ENCODE assay signal across 12 mouse cellular contexts in genomic region chr9:57590726-57591125, GRCm38 (mm10). TPM values are rescaled to one million over a fixed set of nuclear protein-coding genes. Genes with fewer than 3 reads are reported as not detected.
DNase-seq lines count a peak whose midpoint lies in the region; ATAC-seq and TF ChIP-seq lines count a peak whose summit lies in the region.
"Had no signal": no experiment of that assay in that cellular context is flagged by ENCODE, and none has a peak within 500 bp of the region (broad histone marks: within the 10 kb centered on the region; RNA-seq: fewer than 3 reads in every experiment).

No protein-coding gene starts in this region.

- no peaks in the 10 kb centered on the region for H3K9me3 ChIP-seq in heart, embryonic 15.5 days (replicated peaks)
- H3K9me3 ChIP-seq in midbrain, embryonic 10.5 days (replicated peaks) = no peaks in the 10 kb centered on the region
- no peaks in the 10 kb centered on the region for H3K9me3 ChIP-seq in midbrain, embryonic 11.5 days (ENCODE audit: control insufficient read depth, low read length)
- H3K9me3 ChIP-seq in stomach, postnatal 0 days (ENCODE audit: control insufficient read depth, low read length) = no peaks in the 10 kb centered on the region
- no peaks in the 10 kb centered on the region for H3K9me3 ChIP-seq in kidney, embryonic 14.5 days (ENCODE audit: control insufficient read depth, low read length)
- H3K9me3 ChIP-seq: liver, embryonic 13.5 days had no signal

- H3K36me3 ChIP-seq in heart, embryonic 15.5 days = peaks cover 26% of the 10 kb centered on the region; the same call in 1 of the 2 replicates
- H3K36me3 ChIP-seq in midbrain, embryonic 10.5 days = peaks cover 51% of the 10 kb centered on the region
- peaks cover 3% of the 10 kb centered on the region for H3K36me3 ChIP-seq in midbrain, embryonic 11.5 days (ENCODE audit: control insufficient read depth, insufficient read depth, low read length)
- H3K36me3 ChIP-seq in stomach, postnatal 0 days (ENCODE audit: control insufficient read depth, insufficient read depth, low read length) = peaks cover 23% of the 10 kb centered on the region; the same call in 1 of the 2 replicates
- peaks cover 37% of the 10 kb centered on the region for H3K36me3 ChIP-seq in kidney, embryonic 14.5 days (ENCODE audit: control insufficient read depth, insufficient read depth, low read length)

- no peak overlapping the region for H3K27ac ChIP-seq in heart, embryonic 15.5 days
- H3K27ac ChIP-seq in midbrain, embryonic 10.5 days (replicated peaks) = 0 out of 2 replicates have a peak overlapping the region, but pooled peaks have one; percentile 87
- H3K27ac ChIP-seq in midbrain, embryonic 11.5 days (ENCODE audit: low read depth, low read length) = no peak overlapping the region
- H3K27ac ChIP-seq in stomach, postnatal 0 days (replicated peaks) = no peak overlapping the region
- H3K27ac ChIP-seq in kidney, embryonic 14.5 days (ENCODE audit: low read depth, low read length) = no peak overlapping the region
- H3K27ac ChIP-seq: liver, embryonic 13.5 days had no signal

- peaks cover 25% of the 10 kb centered on the region for H3K4me1 ChIP-seq in heart, embryonic 15.5 days (replicated peaks)
- H3K4me1 ChIP-seq in midbrain, embryonic 10.5 days = peaks cover 50% of the 10 kb centered on the region
- peaks cover 11% of the 10 kb centered on the region for H3K4me1 ChIP-seq in midbrain, embryonic 11.5 days (ENCODE audit: control insufficient read depth, insufficient read depth, low read length)
- 0 out of 2 replicates have a peak, but pooled peaks cover 2% of the 10 kb centered on the region for H3K4me1 ChIP-seq in stomach, postnatal 0 days (replicated peaks; ENCODE audit: control insufficient read depth, insufficient read depth)
- H3K4me1 ChIP-seq in kidney, embryonic 14.5 days (ENCODE audit: control insufficient read depth, insufficient read depth, low read length) = peaks cover 16% of the 10 kb centered on the region

- DNase-seq in heart, adult 18-20 months = no peak
- DNase-seq in midbrain, embryonic 10.5 days (ENCODE audit: low spot score) = no peak
- DNase-seq in midbrain, embryonic 11.5 days (ENCODE audit: low spot score, missing footprints) = no peak
- DNase-seq in fibroblast of lung, adult 2 months (ENCODE audit: low read depth) = peak; percentile 41
- no peak for DNase-seq in stomach, postnatal 0 days (ENCODE audit: low spot score)
- no peak for DNase-seq in spleen, postnatal 4 days (ENCODE audit: low spot score in 2 of 2)
- DNase-seq: adrenal gland, postnatal 25 days; gastrocnemius, postnatal 25 days; liver, embryonic 13.5 days; right cerebral cortex, adult 18-20 months had no signal

- no peak for TF ChIP-seq EP300 in stomach, postnatal 0 days (optimal IDR thresholded peaks at IDR 0.05)

- no peak for ATAC-seq in heart, embryonic 15.5 days (replicated peaks; ENCODE audit: insufficient number of reproducible peaks, insufficient read depth, low FRiP score, low read depth)
- no peak for ATAC-seq in midbrain, embryonic 11.5 days (ENCODE audit: low FRiP score)
- no peak for ATAC-seq in stomach, postnatal 0 days (ENCODE audit: low FRiP score, low TSS enrichment)
- ATAC-seq in kidney, embryonic 14.5 days (ENCODE audit: low FRiP score, low TSS enrichment) = no peak

- H3K4me2 ChIP-seq in heart, embryonic 15.5 days = peak overlapping the region; percentile 85; the same call in 1 of the 2 replicates
- H3K4me2 ChIP-seq in midbrain, embryonic 11.5 days = no peak overlapping the region
- no peak overlapping the region for H3K4me2 ChIP-seq in stomach, postnatal 0 days (replicated peaks; ENCODE audit: low read depth)
- H3K4me2 ChIP-seq in kidney, embryonic 14.5 days (replicated peaks; ENCODE audit: low read depth, low read length) = no peak overlapping the region

- 39% methylated on average over 5 of the region's 5 CpGs for WGBS in heart, embryonic 15.5 days
- 34% methylated on average over 5 of the region's 5 CpGs for WGBS in midbrain, embryonic 10.5 days
- WGBS in midbrain, embryonic 11.5 days = 37% methylated on average over 5 of the region's 5 CpGs
- WGBS in stomach, postnatal 0 days = 40% methylated on average over 5 of the region's 5 CpGs
- 42% methylated on average over 5 of the region's 5 CpGs for WGBS in kidney, embryonic 14.5 days

- no peak overlapping the region for H3K4me3 ChIP-seq in heart, embryonic 15.5 days
- peak overlapping the region; percentile 71 for H3K4me3 ChIP-seq in midbrain, embryonic 10.5 days
- no peak overlapping the region for H3K4me3 ChIP-seq in midbrain, embryonic 11.5 days (ENCODE audit: low read depth, low read length)
- H3K4me3 ChIP-seq in stomach, postnatal 0 days (ENCODE audit: low read depth, low read length) = no peak overlapping the region
- H3K4me3 ChIP-seq in kidney, embryonic 14.5 days (ENCODE audit: low read length) = no peak overlapping the region

- no peaks in the 10 kb centered on the region for H3K27me3 ChIP-seq in heart, embryonic 15.5 days
- H3K27me3 ChIP-seq in midbrain, embryonic 10.5 days (ENCODE audit: low read depth, poor library complexity, severe bottlenecking) = 0 out of 2 replicates have a peak, but pooled peaks cover 7% of the 10 kb centered on the region
- H3K27me3 ChIP-seq in midbrain, embryonic 11.5 days (ENCODE audit: control insufficient read depth, insufficient read depth, low read length) = no peaks in the 10 kb centered on the region
- H3K27me3 ChIP-seq in stomach, postnatal 0 days (ENCODE audit: control insufficient read depth, insufficient read depth, low read length) = no peaks in the 10 kb centered on the region
- no peaks in the 10 kb centered on the region for H3K27me3 ChIP-seq in kidney, embryonic 14.5 days (ENCODE audit: control insufficient read depth, insufficient read depth, low read length)
- H3K27me3 ChIP-seq: liver, embryonic 13.5 days had no signal

- peak; percentile 65 for TF ChIP-seq CTCF in stomach, postnatal 0 days (IDR thresholded peaks at IDR 0.05; ENCODE audit: low read depth)

- no peak overlapping the region for H3K9ac ChIP-seq in heart, embryonic 15.5 days
- H3K9ac ChIP-seq in midbrain, embryonic 11.5 days (ENCODE audit: low read length) = no peak overlapping the region
- no peak overlapping the region for H3K9ac ChIP-seq in stomach, postnatal 0 days (ENCODE audit: low read length)
- no peak overlapping the region for H3K9ac ChIP-seq in kidney, embryonic 14.5 days (ENCODE audit: low read depth, low read length)

RNA-seq across cellular contexts. Expression of gene Ulk3, which starts 1.5 kb away (rescaled TPM):
- polyA plus RNA-seq in heart, embryonic 15.5 days (2015; fragmentation: Nextera tagmentation; extraction: Ambion mirVana) = 14.3 and 21.3 TPM in 2 replicates
- 1 to 10 TPM; 8.6 to 9.3 TPM for total RNA-seq in heart, adult 18-20 months (2021)
- 14.5 and 18.8 TPM in 2 replicates for polyA plus RNA-seq in midbrain, embryonic 10.5 days (2016; fragmentation: Nextera tagmentation; extraction: Ambion mirVana)
- 7.3 and 8.1 TPM in 2 replicates for polyA plus RNA-seq in midbrain, embryonic 11.5 days (2014; fragmentation: Nextera tagmentation; extraction: Ambion mirVana)
- 8.4 and 8.6 TPM in 2 replicates for polyA plus RNA-seq in stomach, postnatal 0 days (2015; fragmentation: Nextera tagmentation; extraction: Ambion mirVana)
- polyA plus RNA-seq in kidney, embryonic 14.5 days (2014; fragmentation: Nextera tagmentation; extraction: Ambion mirVana) = 5.4 and 13.7 TPM in 2 replicates

RNA-seq across cellular contexts. Expression of gene Cplx3, which starts 15.4 kb away (rescaled TPM):
- polyA plus RNA-seq in heart, embryonic 15.5 days (2015; fragmentation: Nextera tagmentation; extraction: Ambion mirVana) = not detected in 2 replicates
- total RNA-seq in heart, adult 18-20 months (2021) = not detected
- 2.5 and 3.1 TPM in 2 replicates for polyA plus RNA-seq in midbrain, embryonic 10.5 days (2016; fragmentation: Nextera tagmentation; extraction: Ambion mirVana)
- 3.0 and 3.1 TPM in 2 replicates for polyA plus RNA-seq in midbrain, embryonic 11.5 days (2014; fragmentation: Nextera tagmentation; extraction: Ambion mirVana)
- polyA plus RNA-seq in stomach, postnatal 0 days (2015; fragmentation: Nextera tagmentation; extraction: Ambion mirVana) = not detected in 2 replicates
- polyA plus RNA-seq in kidney, embryonic 14.5 days (2014; fragmentation: Nextera tagmentation; extraction: Ambion mirVana) = not detected in 2 replicates
- total RNA-seq: adrenal gland, postnatal 25 days; gastrocnemius, postnatal 25 days had no signal
- polyA plus RNA-seq: liver, embryonic 13.5 days had no signal

RNA-seq across cellular contexts. Expression of gene Lman1l, which starts 29.8 kb away (rescaled TPM):
- polyA plus RNA-seq in heart, embryonic 15.5 days (2015; fragmentation: Nextera tagmentation; extraction: Ambion mirVana) = not detected in 2 replicates
- total RNA-seq in heart, adult 18-20 months (2021) = under 1 TPM; 0.15 to 0.23 TPM
- 0.10 TPM in 1 of 2 replicates, not detected in the other for polyA plus RNA-seq in midbrain, embryonic 10.5 days (2016; fragmentation: Nextera tagmentation; extraction: Ambion mirVana)
- 0.08 TPM in 1 of 2 replicates, not detected in the other for polyA plus RNA-seq in midbrain, embryonic 11.5 days (2014; fragmentation: Nextera tagmentation; extraction: Ambion mirVana)
- polyA plus RNA-seq in stomach, postnatal 0 days (2015; fragmentation: Nextera tagmentation; extraction: Ambion mirVana) = not detected in 2 replicates
- polyA plus RNA-seq in kidney, embryonic 14.5 days (2014; fragmentation: Nextera tagmentation; extraction: Ambion mirVana) = not detected in 2 replicates
- total RNA-seq: adrenal gland, postnatal 25 days; gastrocnemius, postnatal 25 days had no signal

RNA-seq across cellular contexts. Expression of gene Scamp2, which starts 30.0 kb away (rescaled TPM):
- 47.3 and 56.0 TPM in 2 replicates for polyA plus RNA-seq in heart, embryonic 15.5 days (2015; fragmentation: Nextera tagmentation; extraction: Ambion mirVana)
- total RNA-seq in heart, adult 18-20 months (2021) = 10 to 100 TPM; 24.2 to 28.5 TPM
- polyA plus RNA-seq in midbrain, embryonic 10.5 days (2016; fragmentation: Nextera tagmentation; extraction: Ambion mirVana) = 52.4 and 58.9 TPM in 2 replicates
- 58.2 and 62.6 TPM in 2 replicates for polyA plus RNA-seq in midbrain, embryonic 11.5 days (2014; fragmentation: Nextera tagmentation; extraction: Ambion mirVana)
- 102 and 104 TPM in 2 replicates for polyA plus RNA-seq in stomach, postnatal 0 days (2015; fragmentation: Nextera tagmentation; extraction: Ambion mirVana)
- polyA plus RNA-seq in kidney, embryonic 14.5 days (2014; fragmentation: Nextera tagmentation; extraction: Ambion mirVana) = 69.2 and 71.4 TPM in 2 replicates

RNA-seq across cellular contexts. Expression of gene Mpi, which starts 38.2 kb away (rescaled TPM):
- polyA plus RNA-seq in heart, embryonic 15.5 days (2015; fragmentation: Nextera tagmentation; extraction: Ambion mirVana) = 75.2 and 80.6 TPM in 2 replicates
- total RNA-seq in heart, adult 18-20 months (2021) = 100 to 1,000 TPM; 118 to 140 TPM
- 64.7 and 74.4 TPM in 2 replicates for polyA plus RNA-seq in midbrain, embryonic 10.5 days (2016; fragmentation: Nextera tagmentation; extraction: Ambion mirVana)
- polyA plus RNA-seq in midbrain, embryonic 11.5 days (2014; fragmentation: Nextera tagmentation; extraction: Ambion mirVana) = 49.8 and 54.0 TPM in 2 replicates
- polyA plus RNA-seq in stomach, postnatal 0 days (2015; fragmentation: Nextera tagmentation; extraction: Ambion mirVana) = 24.6 and 26.1 TPM in 2 replicates
- polyA plus RNA-seq in kidney, embryonic 14.5 days (2014; fragmentation: Nextera tagmentation; extraction: Ambion mirVana) = 36.5 and 37.7 TPM in 2 replicates
